Mouse (Mus musculus): Measurements from ENCODE around the gene Sema6d. TPM values are rescaled to one million over a fixed set of nuclear protein-coding genes. Genes with fewer than 3 reads are reported as not detected.

Sema6d gene
- polyA plus RNA-seq, 1 experiment, result 3.1 TPM

- Histone ChIP-seq H3K79me2 (ENCODE audit: control insufficient read depth, insufficient read depth) (no peaks in the 10 kb centered on the region), H3ac (ENCODE audit: control insufficient read depth, insufficient read length, low read depth) (no peak overlapping the region), H3K36me3 (ENCODE audit: control insufficient read depth, insufficient read depth) (no peaks in the 10 kb centered on the region), H3K4me3 (ENCODE audit: insufficient read depth, poor library complexity, severe bottlenecking) (no peak overlapping the region), H3K79me3 (ENCODE audit: low read depth) (no peaks in the 10 kb centered on the region), H3K27me3 (ENCODE audit: control insufficient read depth, insufficient read depth, insufficient read length) (no peaks in the 10 kb centered on the region)
- TF ChIP-seq USF1 (IDR thresholded peaks at IDR 0.05; ENCODE audit: low read depth), result no peak
- TF ChIP-seq CTCF (IDR thresholded peaks at IDR 0.05; ENCODE audit: control insufficient read depth, insufficient read depth, insufficient read length), result no peak
- no peak for TF ChIP-seq MAX (IDR thresholded peaks at IDR 0.05)
- TF ChIP-seq MYOG (IDR thresholded peaks at IDR 0.05; ENCODE audit: control insufficient read depth, extremely low read depth, insufficient read length), result no peak
- TF ChIP-seq MYOD1 (IDR thresholded peaks at IDR 0.05; ENCODE audit: control insufficient read depth, insufficient read length, low read depth), result no peak
- no peak for TF ChIP-seq FOSL1 (IDR thresholded peaks at IDR 0.05; ENCODE audit: insufficient read depth, low read length, poor library complexity, severe bottlenecking)
- no peak for TF ChIP-seq CEBPB (IDR thresholded peaks at IDR 0.05; ENCODE audit: low read depth)
These were observed 345.7 kb downstream of the Sema6d start for GRCm38 (mm10) chr2:124435382-124436002.

- H3K36me3 ChIP-seq (ENCODE audit: control insufficient read depth, insufficient read depth), result no peaks in the 10 kb centered on the region
- no peak overlapping the region for H3ac ChIP-seq (ENCODE audit: control insufficient read depth, insufficient read length, low read depth)
- TF ChIP-seq MYOD1 (IDR thresholded peaks at IDR 0.05; ENCODE audit: control insufficient read depth, insufficient read length, low read depth) (no peak), USF1 (IDR thresholded peaks at IDR 0.05; ENCODE audit: low read depth) (no peak), CEBPB (IDR thresholded peaks at IDR 0.05; ENCODE audit: low read depth) (no peak), MAX (IDR thresholded peaks at IDR 0.05) (no peak), CTCF (IDR thresholded peaks at IDR 0.05; ENCODE audit: control insufficient read depth, insufficient read depth, insufficient read length) (no peak), MYOG (IDR thresholded peaks at IDR 0.05; ENCODE audit: control insufficient read depth, extremely low read depth, insufficient read length) (no peak), FOSL1 (IDR thresholded peaks at IDR 0.05; ENCODE audit: insufficient read depth, low read length, poor library complexity, severe bottlenecking) (no peak)
- H3K79me3 ChIP-seq (ENCODE audit: low read depth), result no peaks in the 10 kb centered on the region
- no peaks in the 10 kb centered on the region for H3K27me3 ChIP-seq (ENCODE audit: control insufficient read depth, insufficient read depth, insufficient read length)
- H3K79me2 ChIP-seq (ENCODE audit: control insufficient read depth, insufficient read depth), result no peaks in the 10 kb centered on the region
- H3K4me3 ChIP-seq (ENCODE audit: insufficient read depth, poor library complexity, severe bottlenecking), result no peak overlapping the region
These were observed 346.9 kb downstream of the Sema6d start for GRCm38 (mm10) chr2:124436704-124437103.

GRCm38 (mm10) chr2:124444199-124444598 lies 354.4 kb downstream of the Sema6d start:
- Histone ChIP-seq H3K27me3 (ENCODE audit: control insufficient read depth, insufficient read depth, insufficient read length) (no peaks in the 10 kb centered on the region), H3K79me3 (ENCODE audit: low read depth) (no peaks in the 10 kb centered on the region), H3K4me3 (ENCODE audit: insufficient read depth, poor library complexity, severe bottlenecking) (no peak overlapping the region), H3K36me3 (ENCODE audit: control insufficient read depth, insufficient read depth) (no peaks in the 10 kb centered on the region), H3K79me2 (ENCODE audit: control insufficient read depth, insufficient read depth) (no peaks in the 10 kb centered on the region), H3ac (ENCODE audit: control insufficient read depth, insufficient read length, low read depth) (no peak overlapping the region)
- TF ChIP-seq MAX (IDR thresholded peaks at IDR 0.05) (no peak), USF1 (IDR thresholded peaks at IDR 0.05; ENCODE audit: low read depth) (no peak), CEBPB (IDR thresholded peaks at IDR 0.05; ENCODE audit: low read depth) (no peak), CTCF (IDR thresholded peaks at IDR 0.05; ENCODE audit: control insufficient read depth, insufficient read depth, insufficient read length) (no peak), MYOD1 (IDR thresholded peaks at IDR 0.05; ENCODE audit: control insufficient read depth, insufficient read length, low read depth) (no peak), MYOG (IDR thresholded peaks at IDR 0.05; ENCODE audit: control insufficient read depth, extremely low read depth, insufficient read length) (no peak), FOSL1 (IDR thresholded peaks at IDR 0.05; ENCODE audit: insufficient read depth, low read length, poor library complexity, severe bottlenecking) (no peak)

- Histone ChIP-seq H3K4me3 (ENCODE audit: insufficient read depth, poor library complexity, severe bottlenecking) (no peak overlapping the region), H3K79me2 (ENCODE audit: control insufficient read depth, insufficient read depth) (no peaks in the 10 kb centered on the region), H3ac (ENCODE audit: control insufficient read depth, insufficient read length, low read depth) (no peak overlapping the region), H3K27me3 (ENCODE audit: control insufficient read depth, insufficient read depth, insufficient read length) (no peaks in the 10 kb centered on the region), H3K79me3 (ENCODE audit: low read depth) (no peaks in the 10 kb centered on the region), H3K36me3 (ENCODE audit: control insufficient read depth, insufficient read depth) (no peaks in the 10 kb centered on the region)
- TF ChIP-seq MYOD1 (IDR thresholded peaks at IDR 0.05; ENCODE audit: control insufficient read depth, insufficient read length, low read depth), result peak; percentile 31
- TF ChIP-seq FOSL1 (IDR thresholded peaks at IDR 0.05; ENCODE audit: insufficient read depth, low read length, poor library complexity, severe bottlenecking), result no peak
These were observed 366.1 kb downstream of the Sema6d start for GRCm38 (mm10) chr2:124455881-124456280.

- Histone ChIP-seq H3ac (ENCODE audit: control insufficient read depth, insufficient read length, low read depth) (no peak overlapping the region), H3K27me3 (ENCODE audit: control insufficient read depth, insufficient read depth, insufficient read length) (no peaks in the 10 kb centered on the region), H3K79me3 (ENCODE audit: low read depth) (no peaks in the 10 kb centered on the region), H3K79me2 (ENCODE audit: control insufficient read depth, insufficient read depth) (no peaks in the 10 kb centered on the region), H3K36me3 (ENCODE audit: control insufficient read depth, insufficient read depth) (no peaks in the 10 kb centered on the region), H3K4me3 (ENCODE audit: insufficient read depth, poor library complexity, severe bottlenecking) (no peak overlapping the region)
- TF ChIP-seq MYOD1 (IDR thresholded peaks at IDR 0.05; ENCODE audit: control insufficient read depth, insufficient read length, low read depth) (no peak), MAX (IDR thresholded peaks at IDR 0.05) (no peak), MYOG (IDR thresholded peaks at IDR 0.05; ENCODE audit: control insufficient read depth, extremely low read depth, insufficient read length) (no peak), CEBPB (IDR thresholded peaks at IDR 0.05; ENCODE audit: low read depth) (no peak), USF1 (IDR thresholded peaks at IDR 0.05; ENCODE audit: low read depth) (no peak), CTCF (IDR thresholded peaks at IDR 0.05; ENCODE audit: control insufficient read depth, insufficient read depth, insufficient read length) (no peak), FOSL1 (IDR thresholded peaks at IDR 0.05; ENCODE audit: insufficient read depth, low read length, poor library complexity, severe bottlenecking) (no peak)
These were observed 367.2 kb downstream of the Sema6d start for GRCm38 (mm10) chr2:124456999-124457398.

- H3K36me3 ChIP-seq (ENCODE audit: control insufficient read depth, insufficient read depth), result no peaks in the 10 kb centered on the region
- TF ChIP-seq FOSL1 (IDR thresholded peaks at IDR 0.05; ENCODE audit: insufficient read depth, low read length, poor library complexity, severe bottlenecking), result no peak
- no peaks in the 10 kb centered on the region for H3K79me2 ChIP-seq (ENCODE audit: control insufficient read depth, insufficient read depth)
- H3K79me3 ChIP-seq (ENCODE audit: low read depth), result no peaks in the 10 kb centered on the region
- no peaks in the 10 kb centered on the region for H3K27me3 ChIP-seq (ENCODE audit: control insufficient read depth, insufficient read depth, insufficient read length)
- H3ac ChIP-seq (ENCODE audit: control insufficient read depth, insufficient read length, low read depth), result no peak overlapping the region
- H3K4me3 ChIP-seq (ENCODE audit: insufficient read depth, poor library complexity, severe bottlenecking), result no peak overlapping the region
These were observed 368.3 kb downstream of the Sema6d start for GRCm38 (mm10) chr2:124458028-124458427.

Data from C2C12 (cell line).